Mouse (Mus musculus) midbrain, embryonic 11.5 days (tissue): ENCODE measurements around the gene Cited2. TPM values are rescaled to one million over a fixed set of nuclear protein-coding genes. Genes with fewer than 3 reads are reported as not detected.
A peak's percentile ranks its signal among the peaks of the same experiment; 100 is the strongest.

Source experiments
- ATAC-seq: fragments of 200-750 bp; cut with Nextera tagmentation; 2 replicates; pipeline ENCODE4 v1.8.0; 2017; ENCODE audit warnings: moderate TSS enrichment, moderate library complexity; ENCODE audit not compliant: low FRiP score
- DNase-seq: peaks from one replicate; pipeline ENCODE4 v3.0.0; 2015; ENCODE audit warnings: low spot score; ENCODE audit errors: missing footprints
- H3K27ac ChIP-seq: fragments of 300-500 bp; sonication (generic); 2 replicates; pipeline ENCODE4 v1.5.1; 2014; ENCODE audit warnings: low read depth, low read length
- H3K27me3 ChIP-seq: fragments of 300-500 bp; sonication (generic); 2 replicates; pipeline ENCODE4 v1.6.1; 2014; ENCODE audit warnings: mild to moderate bottlenecking, low read length, moderate library complexity, mixed read lengths; ENCODE audit not compliant: control insufficient read depth, insufficient read depth
- H3K36me3 ChIP-seq: fragments of 300-500 bp; sonication (generic); 2 replicates; pipeline ENCODE4 v1.6.1; 2014; ENCODE audit warnings: mild to moderate bottlenecking, low read length, moderate library complexity, mixed read lengths; ENCODE audit not compliant: control insufficient read depth, insufficient read depth
- H3K4me1 ChIP-seq: fragments of 300-500 bp; sonication (generic); 2 replicates; pipeline ENCODE4 v1.6.1; 2014; ENCODE audit warnings: low read length; ENCODE audit not compliant: control insufficient read depth, insufficient read depth
- H3K4me2 ChIP-seq: fragments of 300-500 bp; sonication (generic); 2 replicates; pipeline ENCODE4 v1.6.1; 2014; ENCODE audit warnings: mild to moderate bottlenecking, moderate library complexity
- H3K4me3 ChIP-seq: fragments of 300-500 bp; sonication (generic); 2 replicates; pipeline ENCODE4 v1.5.1; 2014; ENCODE audit warnings: low read depth, low read length
- H3K9ac ChIP-seq: fragments of 300-500 bp; sonication (generic); 2 replicates; pipeline ENCODE4 v1.6.1; 2014; ENCODE audit warnings: low read length
- H3K9me3 ChIP-seq: fragments of 300-500 bp; sonication (generic); 2 replicates; pipeline ENCODE4 v1.6.1; 2016; ENCODE audit warnings: low read length; ENCODE audit not compliant: control insufficient read depth
- WGBS: fragments of 180-500 bp; shearing (Covaris S2); extraction: QIAGEN DNeasy Blood & Tissue Kit; methylation state at CpG from one replicate; pipeline ENCODE4 v1.1.7; 2014; 5-methylcytosine and 5-hydroxymethylcytosine counted together
- polyA plus RNA-seq: library from polyadenylated mRNA; unstranded; fragments of >200 nt; fragmentation: Nextera tagmentation; extraction: Ambion mirVana; gene quantifications from 2 replicates; pipeline ENCODE4 v1.2.1, GENCODE M21; 2014

Cited2 gene
- 90.4 and 95.8 TPM in 2 replicates for polyA plus RNA-seq

DNA sequence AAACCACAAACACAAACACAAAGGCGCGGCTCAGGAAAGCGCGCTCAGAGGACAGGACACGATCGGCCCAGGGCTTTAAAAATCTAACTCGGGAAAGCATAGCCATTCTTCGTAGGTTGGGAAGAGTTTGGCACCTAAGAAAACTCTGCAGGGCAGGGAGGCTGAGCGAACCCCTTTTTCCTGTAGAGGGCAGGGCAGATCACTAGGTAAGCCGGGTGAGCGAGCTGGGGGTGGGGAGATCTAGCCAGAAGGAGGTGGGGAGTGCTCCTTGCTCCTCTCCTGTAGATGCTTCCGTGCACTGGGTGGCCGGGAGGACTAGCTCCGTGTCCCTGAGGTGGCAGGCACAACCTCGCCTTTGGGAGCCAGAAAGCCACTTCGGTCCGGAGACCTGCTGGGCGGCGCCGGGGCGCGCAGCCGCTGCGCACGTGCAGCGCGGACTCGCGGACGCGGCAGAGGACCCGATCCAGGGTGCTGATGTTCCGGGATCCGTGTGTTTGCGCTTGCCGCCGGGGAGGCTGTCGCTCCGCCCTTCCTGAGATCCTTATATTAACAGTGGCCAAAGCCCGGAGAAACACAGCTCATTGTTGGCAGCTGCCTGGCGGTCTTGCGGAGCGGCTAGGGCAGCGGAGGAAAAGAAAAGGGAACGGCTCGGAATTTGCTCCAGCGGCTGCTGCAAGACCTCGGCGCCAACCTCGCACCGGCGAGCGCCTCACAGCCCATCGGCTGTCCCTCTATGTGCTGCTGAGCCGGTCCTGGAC lies at the start of gene Cited2:
Cited2 (plus strand) TSS at position 566 of the 758 bp plus-strand sequence.
- Histone ChIP-seq H3K27me3 (no peaks in the 10 kb centered on the region), H3K4me2 (peak within 1 kb of the TSS; percentile 79), H3K9ac (peak within 1 kb of the TSS; percentile 98), H3K36me3 (no peaks in the 10 kb centered on the region; the same call in 1 of the 2 replicates), H3K4me1 (peaks cover 18% of the 10 kb centered on the region), H3K27ac (peak within 1 kb of the TSS; percentile 99), H3K9me3 (no peaks in the 10 kb centered on the region), H3K4me3 (peak within 1 kb of the TSS; percentile 98)
- DNase-seq (peak; percentile 100), ATAC-seq (peak; percentile 86)
- 0% methylated on average over 55 of the region's 55 CpGs for WGBS

GRCm38 (mm10) chr10:17674454-17674853 lies 48.6 kb upstream of the Cited2 start:
- no peak overlapping the region for H3K9ac ChIP-seq
- no peaks in the 10 kb centered on the region for H3K27me3 ChIP-seq
- no peaks in the 10 kb centered on the region for H3K4me1 ChIP-seq
- DNase-seq, result no peak
- 89% methylated on average over 5 of the region's 5 CpGs for WGBS
- no peaks in the 10 kb centered on the region for H3K36me3 ChIP-seq
- no peak for ATAC-seq
- H3K4me3 ChIP-seq, result no peak overlapping the region
- no peaks in the 10 kb centered on the region for H3K9me3 ChIP-seq
- no peak overlapping the region for H3K27ac ChIP-seq
- H3K4me2 ChIP-seq, result no peak overlapping the region

GRCm38 (mm10) chr10:17674869-17675268 lies 48.1 kb upstream of the Cited2 start:
- no peak overlapping the region for H3K9ac ChIP-seq
- ATAC-seq, result no peak
- no peak overlapping the region for H3K4me2 ChIP-seq
- H3K36me3 ChIP-seq, result no peaks in the 10 kb centered on the region
- no peaks in the 10 kb centered on the region for H3K27me3 ChIP-seq
- H3K4me3 ChIP-seq, result no peak overlapping the region
- DNase-seq, result no peak
- WGBS, result 92% methylated on average over 2 of the region's 2 CpGs
- no peaks in the 10 kb centered on the region for H3K4me1 ChIP-seq
- H3K9me3 ChIP-seq, result no peaks in the 10 kb centered on the region
- H3K27ac ChIP-seq, result no peak overlapping the region

- WGBS, result 92% methylated on average over 3 of the region's 3 CpGs
- DNase-seq (no peak), ATAC-seq (no peak)
- H3K27ac ChIP-seq, result no peak overlapping the region
- no peak overlapping the region for H3K9ac ChIP-seq
- H3K9me3 ChIP-seq, result no peaks in the 10 kb centered on the region
- no peak overlapping the region for H3K4me2 ChIP-seq
- H3K4me1 ChIP-seq, result no peaks in the 10 kb centered on the region
- H3K27me3 ChIP-seq, result no peaks in the 10 kb centered on the region
- H3K4me3 ChIP-seq, result no peak overlapping the region
- no peaks in the 10 kb centered on the region for H3K36me3 ChIP-seq
Measured at GRCm38 (mm10) chr10:17676464-17676863, 46.6 kb upstream of the Cited2 start.

DNA sequence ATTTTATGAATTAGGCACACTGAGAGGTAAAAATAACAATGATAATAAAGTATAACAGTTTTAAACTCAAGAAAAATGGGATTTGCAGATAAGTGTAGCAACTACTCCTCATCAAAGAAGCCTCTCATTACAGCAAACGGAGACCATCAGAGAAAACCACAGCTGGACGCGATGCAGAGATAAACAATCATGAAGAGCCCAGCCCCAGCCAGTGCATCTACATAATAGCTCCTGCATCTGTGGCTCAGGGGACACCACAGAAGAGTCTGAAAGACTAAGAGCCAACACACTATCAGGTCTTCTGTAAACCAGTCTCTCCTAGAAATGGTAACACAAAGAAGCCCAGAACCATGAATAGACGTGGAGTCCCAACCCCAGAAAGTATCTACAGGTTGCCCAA lies 45.7 kb upstream of the Cited2 start:
- no peak overlapping the region for H3K4me3 ChIP-seq
- DNase-seq (no peak), ATAC-seq (no peak)
- no peak overlapping the region for H3K27ac ChIP-seq
- no peaks in the 10 kb centered on the region for H3K4me1 ChIP-seq
- no peaks in the 10 kb centered on the region for H3K9me3 ChIP-seq
- no peak overlapping the region for H3K9ac ChIP-seq
- H3K4me2 ChIP-seq, result no peak overlapping the region
- 81% methylated on average over 4 of the region's 4 CpGs for WGBS
- no peaks in the 10 kb centered on the region for H3K27me3 ChIP-seq
- no peaks in the 10 kb centered on the region for H3K36me3 ChIP-seq

DNA sequence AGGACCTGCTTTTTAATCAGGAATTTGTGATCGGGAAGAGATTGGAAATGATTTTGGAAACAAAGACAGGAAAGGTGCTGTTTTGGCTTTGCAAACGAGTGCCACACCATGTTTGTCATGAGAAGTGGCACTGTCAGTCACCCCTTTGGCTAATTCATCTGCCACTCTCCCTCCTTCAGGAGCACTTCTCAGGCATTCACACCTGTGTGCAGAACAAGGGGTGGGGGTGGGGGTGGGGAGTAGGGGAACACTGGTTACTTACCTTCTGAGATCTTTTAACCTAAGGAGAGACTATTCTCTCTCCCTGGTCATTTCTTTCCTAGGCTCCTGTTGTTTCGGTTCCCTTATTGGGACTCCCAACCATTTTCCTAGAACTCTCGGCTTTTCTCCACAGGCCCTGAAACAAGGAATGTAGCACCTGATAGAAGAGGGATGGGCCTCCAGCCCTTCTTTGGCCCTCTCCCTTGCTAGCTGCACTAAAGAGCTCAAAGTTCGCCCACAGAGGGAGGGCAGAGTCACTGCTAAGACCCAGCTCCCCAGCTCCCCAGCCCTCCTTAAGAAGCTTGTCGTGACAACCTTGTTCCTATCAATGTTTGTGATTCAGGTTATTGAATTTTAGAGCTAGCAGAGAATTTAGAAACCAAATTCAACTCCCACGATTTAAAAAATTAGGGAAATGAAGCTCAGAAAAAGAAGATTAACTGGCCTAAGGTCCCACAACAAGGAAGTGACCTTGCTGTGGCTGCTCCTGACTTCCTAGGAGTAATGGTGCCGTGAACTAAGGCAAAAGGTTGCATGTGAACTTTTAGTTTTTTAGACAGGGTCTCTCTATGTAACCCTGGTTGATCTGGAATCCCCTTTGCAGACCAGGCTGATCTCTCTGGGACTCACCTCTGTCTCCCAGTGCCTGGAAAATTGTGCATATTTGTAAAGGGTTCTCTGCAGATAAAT lies 42.3 kb upstream of the Cited2 start:
- H3K4me1 ChIP-seq, result no peaks in the 10 kb centered on the region
- ATAC-seq (no peak), DNase-seq (no peak)
- no peaks in the 10 kb centered on the region for H3K27me3 ChIP-seq
- no peaks in the 10 kb centered on the region for H3K36me3 ChIP-seq
- H3K4me3 ChIP-seq, result no peak overlapping the region
- H3K9ac ChIP-seq, result no peak overlapping the region
- H3K4me2 ChIP-seq, result no peak overlapping the region
- no peaks in the 10 kb centered on the region for H3K9me3 ChIP-seq
- H3K27ac ChIP-seq, result no peak overlapping the region
- WGBS, result 73% methylated on average over 8 of the region's 8 CpGs

DNA sequence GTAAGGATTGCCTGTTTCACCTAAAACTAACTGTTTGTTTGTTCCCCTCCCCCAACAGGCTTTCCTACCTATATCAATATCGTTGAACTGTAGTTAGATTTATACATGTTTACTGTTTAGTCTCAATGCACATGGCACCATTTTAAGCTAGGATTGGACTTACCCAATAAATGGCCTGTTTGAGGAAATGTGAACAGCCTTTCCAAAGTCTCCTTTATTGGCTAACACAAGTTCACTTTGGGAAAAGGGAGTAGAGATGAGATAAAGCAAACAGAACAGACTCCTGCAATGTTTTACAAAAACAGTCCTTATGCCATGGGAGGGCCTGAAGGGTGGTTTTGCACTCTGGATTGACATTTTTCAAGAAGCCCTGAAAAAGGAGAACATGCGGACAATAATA lies 41.6 kb upstream of the Cited2 start:
- no peak overlapping the region for H3K4me2 ChIP-seq
- DNase-seq (no peak), ATAC-seq (no peak)
- H3K4me1 ChIP-seq, result no peaks in the 10 kb centered on the region
- H3K9ac ChIP-seq, result no peak overlapping the region
- H3K27me3 ChIP-seq, result no peaks in the 10 kb centered on the region
- 92% methylated on average over 2 of the region's 2 CpGs for WGBS
- no peaks in the 10 kb centered on the region for H3K36me3 ChIP-seq
- no peak overlapping the region for H3K27ac ChIP-seq
- H3K9me3 ChIP-seq, result no peaks in the 10 kb centered on the region
- no peak overlapping the region for H3K4me3 ChIP-seq

DNA sequence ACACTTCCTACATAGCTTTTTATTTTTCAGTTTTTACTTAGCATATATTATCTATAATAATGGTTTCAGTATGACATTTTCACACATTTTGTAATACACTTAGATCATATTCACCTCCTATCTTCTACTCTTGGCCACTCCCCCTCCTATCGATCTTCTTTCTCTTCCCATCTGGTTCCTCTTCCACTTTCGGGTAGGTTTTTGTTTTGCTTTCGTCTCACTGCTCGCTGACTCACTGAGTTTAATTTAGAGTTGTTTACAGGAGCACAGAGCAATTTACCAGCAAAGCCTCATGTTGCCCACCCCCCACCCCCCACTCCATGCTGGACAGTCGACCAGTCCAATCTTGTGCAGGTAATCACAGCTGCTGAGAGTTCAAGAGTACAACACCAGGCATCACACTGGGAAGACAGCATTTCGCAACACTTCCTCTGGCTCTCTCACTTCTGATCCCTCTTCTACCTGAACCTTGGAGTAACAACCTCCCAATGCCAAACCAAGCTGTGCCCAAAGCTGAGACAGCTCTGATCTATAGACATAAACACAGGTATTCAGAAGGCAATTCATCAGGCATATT lies 39.1 kb upstream of the Cited2 start:
- no peaks in the 10 kb centered on the region for H3K9me3 ChIP-seq
- no peak overlapping the region for H3K4me2 ChIP-seq
- no peak overlapping the region for H3K9ac ChIP-seq
- ATAC-seq (no peak), DNase-seq (no peak)
- no peaks in the 10 kb centered on the region for H3K27me3 ChIP-seq
- no peaks in the 10 kb centered on the region for H3K4me1 ChIP-seq
- 78% methylated on average over 6 of the region's 6 CpGs for WGBS
- no peak overlapping the region for H3K4me3 ChIP-seq
- no peaks in the 10 kb centered on the region for H3K36me3 ChIP-seq
- H3K27ac ChIP-seq, result no peak overlapping the region

- 76% methylated on average over 4 of the region's 4 CpGs for WGBS
- Histone ChIP-seq H3K9me3 (no peaks in the 10 kb centered on the region), H3K9ac (no peak overlapping the region), H3K27me3 (no peaks in the 10 kb centered on the region), H3K27ac (no peak overlapping the region), H3K4me1 (no peaks in the 10 kb centered on the region), H3K36me3 (no peaks in the 10 kb centered on the region), H3K4me3 (no peak overlapping the region), H3K4me2 (no peak overlapping the region)
- no peak for ATAC-seq
- DNase-seq, result no peak
Measured at GRCm38 (mm10) chr10:17689806-17690205, 33.2 kb upstream of the Cited2 start.
